Mouse (Mus musculus) olfactory bulb, adult 2 months (tissue): ENCODE measurements around the gene Atp10a.

Experiments used
- CTCF ChIP-seq: fragments of 200-500 bp; IDR thresholded peaks from 2 replicates; pipeline ENCODE4 v1.5.1; 2012; ENCODE audit warnings: low read depth, mild to moderate bottlenecking, low read length, moderate library complexity; ENCODE audit not compliant: insufficient read depth
- POLR2A ChIP-seq: fragments of 200-500 bp; IDR thresholded peaks from 2 replicates; pipeline ENCODE4 v1.6.1; 2012; ENCODE audit warnings: mild to moderate bottlenecking, low read depth, low read length, moderate library complexity; ENCODE audit not compliant: insufficient read depth

DNA sequence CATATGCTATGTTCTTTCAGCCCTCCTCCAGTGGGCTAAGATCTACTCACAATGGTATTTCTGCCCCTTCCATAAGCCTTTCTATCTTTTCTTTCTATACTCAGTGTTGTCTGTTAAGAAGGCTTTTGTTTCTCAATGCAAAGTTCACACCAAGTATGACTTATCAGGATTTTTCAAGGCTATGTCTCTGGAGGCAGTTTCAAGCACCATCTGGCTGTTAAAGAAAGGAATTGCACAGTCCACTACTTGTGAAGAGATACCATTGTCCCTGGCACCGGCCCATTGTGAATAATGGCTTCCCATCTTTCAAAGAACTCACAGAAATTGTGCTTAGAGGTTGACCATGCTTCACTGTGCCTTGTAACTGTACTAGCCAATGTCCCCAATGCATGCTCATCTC is 214.7 kb downstream of the Atp10a start:
- TF ChIP-seq POLR2A (no peak), CTCF (no peak)
